Mouse (Mus musculus) testis, adult 2 months (tissue): Measurements from ENCODE around the gene Cdk2ap2. TPM values are rescaled to one million over a fixed set of nuclear protein-coding genes. Genes with fewer than 3 reads are reported as not detected.
A peak's percentile ranks its signal among the peaks of the same experiment; 100 is the strongest.
"Not testable (repeated sequence)": the region's sequence is repeated elsewhere in the genome, so short reads cannot be mapped to it uniquely, and the experiment has no call there.

Experiments
- H3K27ac ChIP-seq: fragments of 200-500 bp; 2 replicates; pipeline ENCODE4 v1.5.1; 2012; ENCODE audit warnings: low read depth, low read length; ENCODE audit not compliant: control insufficient read depth, insufficient read depth
- H3K27me3 ChIP-seq: fragments of 200-500 bp; 2 replicates; pipeline ENCODE4 v1.6.1; 2012; ENCODE audit warnings: mild to moderate bottlenecking, low read length, moderate library complexity; ENCODE audit not compliant: control insufficient read depth, insufficient read depth
- H3K36me3 ChIP-seq: fragments of 200-500 bp; 2 replicates; pipeline ENCODE4 v1.6.1; 2012; ENCODE audit warnings: mild to moderate bottlenecking, low read length; ENCODE audit not compliant: control insufficient read depth, insufficient read depth
- H3K4me1 ChIP-seq: fragments of 200-500 bp; 2 replicates; pipeline ENCODE4 v1.6.1; 2012; ENCODE audit warnings: low read length; ENCODE audit not compliant: control insufficient read depth, insufficient read depth
- H3K4me3 ChIP-seq: fragments of 200-500 bp; 2 replicates; pipeline ENCODE4 v1.5.1; 2012; ENCODE audit warnings: low read depth, mild to moderate bottlenecking, low read length, moderate library complexity, mixed read lengths; ENCODE audit not compliant: control insufficient read depth
- CTCF ChIP-seq: fragments of 200-500 bp; IDR thresholded peaks from 2 replicates; pipeline ENCODE4 v1.5.1; 2012; ENCODE audit warnings: low read depth, mild to moderate bottlenecking, inconsistent platforms, low read length, moderate library complexity; ENCODE audit not compliant: control insufficient read depth, insufficient read depth, insufficient replicate concordance
- POLR2A ChIP-seq: fragments of 200-500 bp; IDR thresholded peaks from 2 replicates; pipeline ENCODE4 v1.6.1; 2012; ENCODE audit warnings: low read depth, mild to moderate bottlenecking, inconsistent platforms, low read length, moderate library complexity; ENCODE audit not compliant: control insufficient read depth
- polyA plus RNA-seq: library from polyadenylated mRNA; depleted of rRNA; stranded (reverse); fragments of >200 nt; gene quantifications from 2 replicates; pipeline ENCODE4 v1.2.3, GENCODE M21; 2012

Cdk2ap2 gene
- polyA plus RNA-seq, 1 experiment: 31.5 TPM

- Histone ChIP-seq H3K4me3 (no peak overlapping the region), H3K36me3 (no peaks in the 10 kb centered on the region), H3K27ac (no peak overlapping the region), H3K27me3 (no peaks in the 10 kb centered on the region), H3K4me1 (peaks cover 3% of the 10 kb centered on the region)
- TF ChIP-seq CTCF (no peak), POLR2A (no peak)
These were observed 23.5 kb downstream of the Cdk2ap2 start for GRCm38 (mm10) chr19:4120496-4120895.

GRCm38 (mm10) chr19:4121097-4121805, 24.3 kb downstream of the Cdk2ap2 start:
- Histone ChIP-seq H3K36me3 (no peaks in the 10 kb centered on the region), H3K27me3 (no peaks in the 10 kb centered on the region), H3K4me1 (peaks cover 6% of the 10 kb centered on the region), H3K4me3 (peak overlapping the region; percentile 96), H3K27ac (peak overlapping the region; percentile 96)
- TF ChIP-seq CTCF (no peak), POLR2A (peak; percentile 62; the same call in 1 of the 2 replicates)

- H3K4me3 ChIP-seq, H3K36me3 ChIP-seq, H3K27me3 ChIP-seq: not testable (repeated sequence)
- H3K4me1 ChIP-seq: peaks cover 10% of the 10 kb centered on the region
- H3K27ac ChIP-seq: peak overlapping the region; percentile 22; the same call in 1 of the 2 replicates
These were observed 24.9 kb downstream of the Cdk2ap2 start for GRCm38 (mm10) chr19:4121896-4122295.

- H3K4me3 ChIP-seq: no peak overlapping the region
- no peaks in the 10 kb centered on the region for H3K27me3 ChIP-seq
- no peak for TF ChIP-seq CTCF
- no peak for TF ChIP-seq POLR2A
- H3K27ac ChIP-seq: no peak overlapping the region
- peaks cover 12% of the 10 kb centered on the region for H3K4me1 ChIP-seq
- no peaks in the 10 kb centered on the region for H3K36me3 ChIP-seq
These were observed 25.7 kb downstream of the Cdk2ap2 start for GRCm38 (mm10) chr19:4122411-4123370.

- Histone ChIP-seq H3K4me3 (no peak overlapping the region), H3K27ac (no peak overlapping the region), H3K36me3 (no peaks in the 10 kb centered on the region), H3K4me1 (peaks cover 12% of the 10 kb centered on the region), H3K27me3 (no peaks in the 10 kb centered on the region)
- no peak for TF ChIP-seq CTCF
- no peak for TF ChIP-seq POLR2A
These were observed 27.4 kb downstream of the Cdk2ap2 start for GRCm38 (mm10) chr19:4124432-4124831.

- Histone ChIP-seq H3K4me3 (peak overlapping the region; percentile 89), H3K27ac (peak overlapping the region; percentile 76; the same call in 1 of the 2 replicates), H3K4me1 (peaks cover 12% of the 10 kb centered on the region)
- not testable (repeated sequence) for H3K27me3 ChIP-seq, H3K36me3 ChIP-seq
These were observed 28.3 kb downstream of the Cdk2ap2 start for GRCm38 (mm10) chr19:4125268-4125667.
